Mouse (Mus musculus) bone marrow, adult 2 months (tissue): ENCODE measurements around the gene Mdn1.

ENCODE experiments used
- CTCF ChIP-seq: fragments of 200-500 bp; IDR thresholded peaks from 2 replicates; pipeline ENCODE4 v1.5.1; 2011; ENCODE audit warnings: low read length, control low read depth; ENCODE audit not compliant: control insufficient read depth, insufficient read depth
- POLR2A ChIP-seq: fragments of 200-500 bp; IDR thresholded peaks from 2 replicates; pipeline ENCODE4 v1.6.1; 2011; ENCODE audit warnings: low read depth, mild to moderate bottlenecking, control low read depth, low read length, borderline replicate concordance; ENCODE audit not compliant: control insufficient read depth

DNA sequence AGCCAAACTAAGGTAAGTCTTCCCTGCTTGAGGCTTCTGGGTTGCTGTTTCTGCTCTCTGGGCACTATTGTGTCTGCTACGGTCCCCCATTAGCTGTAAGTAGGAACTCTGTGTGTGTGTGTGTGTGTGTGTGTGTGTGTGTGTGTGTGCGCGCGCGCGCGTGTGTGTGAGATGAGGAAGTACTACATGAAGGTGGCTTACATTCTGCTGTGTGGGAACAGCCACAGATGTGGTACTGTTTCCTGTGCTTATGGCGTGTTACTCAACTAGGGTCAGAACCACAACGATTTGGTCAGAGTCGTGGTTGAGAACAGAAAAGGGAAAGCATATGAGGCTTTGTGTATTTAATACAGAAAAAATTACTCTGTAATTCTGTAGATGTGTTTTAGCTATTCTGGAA lies 111.1 kb downstream of the Mdn1 start:
- TF ChIP-seq CTCF (no peak), POLR2A (no peak)
